Mouse (Mus musculus): Measurements from ENCODE around the gene Tlr13. TPM values are rescaled to one million over a fixed set of nuclear protein-coding genes. Genes with fewer than 3 reads are reported as not detected.
A peak's percentile ranks its signal among the peaks of the same experiment; 100 is the strongest.
"Not testable (repeated sequence)": the region's sequence is repeated elsewhere in the genome, so short reads cannot be mapped to it uniquely, and the experiment has no call there.

The Tlr13 gene
- polyA plus RNA-seq, 1 experiment: 0.41 TPM

- 0 out of 2 replicates have a peak, but pooled peaks cover 5% of the 10 kb centered on the region for H3K4me1 ChIP-seq
- TF ChIP-seq FLI1 (IDR thresholded peaks at IDR 0.05; ENCODE audit: low read length) (no peak), GATA1 (IDR thresholded peaks at IDR 0.05; ENCODE audit: borderline replicate concordance, low read length) (no peak)
- no peaks in the 10 kb centered on the region for H3K36me3 ChIP-seq (replicated peaks; ENCODE audit: low read length)
- H3K27me3 ChIP-seq (replicated peaks): no peaks in the 10 kb centered on the region
- peaks cover 2% of the 10 kb centered on the region; the same call in 1 of the 2 replicates for H3K9me3 ChIP-seq
- no peak overlapping the region for H3K4me3 ChIP-seq (replicated peaks)
Measured at GRCm38 (mm10) chrX:106176331-106176730, 33.3 kb downstream of the Tlr13 start.

GRCm38 (mm10) chrX:106184279-106184678 is 41.3 kb downstream of the Tlr13 start:
- no peak for TF ChIP-seq FLI1 (IDR thresholded peaks at IDR 0.05; ENCODE audit: low read length)
- TF ChIP-seq GATA1 (IDR thresholded peaks at IDR 0.05; ENCODE audit: borderline replicate concordance, low read length): no peak
- H3K27me3 ChIP-seq (replicated peaks): peaks cover 8% of the 10 kb centered on the region
- H3K4me3 ChIP-seq (replicated peaks): no peak overlapping the region
- no peaks in the 10 kb centered on the region; the same call in 1 of the 2 replicates for H3K9me3 ChIP-seq
- H3K4me1 ChIP-seq: peaks cover 17% of the 10 kb centered on the region
- H3K36me3 ChIP-seq (replicated peaks; ENCODE audit: low read length): no peaks in the 10 kb centered on the region

GRCm38 (mm10) chrX:106185706-106186105 is 42.7 kb downstream of the Tlr13 start:
- H3K4me3 ChIP-seq (replicated peaks): no peak overlapping the region
- peaks cover 8% of the 10 kb centered on the region for H3K27me3 ChIP-seq (replicated peaks)
- H3K9me3 ChIP-seq: no peaks in the 10 kb centered on the region
- TF ChIP-seq GATA1 (IDR thresholded peaks at IDR 0.05; ENCODE audit: borderline replicate concordance, low read length) (no peak), FLI1 (IDR thresholded peaks at IDR 0.05; ENCODE audit: low read length) (no peak)
- peaks cover 2% of the 10 kb centered on the region for H3K36me3 ChIP-seq (replicated peaks; ENCODE audit: low read length)
- H3K4me1 ChIP-seq: peaks cover 23% of the 10 kb centered on the region

- TF ChIP-seq FLI1 (IDR thresholded peaks at IDR 0.05; ENCODE audit: low read length) (no peak), GATA1 (IDR thresholded peaks at IDR 0.05; ENCODE audit: borderline replicate concordance, low read length) (no peak)
- H3K4me3 ChIP-seq (replicated peaks): peak within 1 kb of the TSS; percentile 92
- H3K36me3 ChIP-seq (replicated peaks; ENCODE audit: low read length): peaks cover 10% of the 10 kb centered on the region
- H3K4me1 ChIP-seq: peaks cover 28% of the 10 kb centered on the region
- no peaks in the 10 kb centered on the region for H3K9me3 ChIP-seq
- H3K27me3 ChIP-seq (replicated peaks): peaks cover 8% of the 10 kb centered on the region
Measured at GRCm38 (mm10) chrX:106186713-106187649, 44.0 kb downstream of the Tlr13 start, which contains the start of gene Pgk1. Gene Pgk1, plus strand, starts transcription at chrX:106187100.

GRCm38 (mm10) chrX:106187737-106188136 is 44.7 kb downstream of the Tlr13 start:
- Histone ChIP-seq H3K4me3 (replicated peaks) (peak overlapping the region; percentile 92), H3K27me3 (replicated peaks) (peaks cover 8% of the 10 kb centered on the region)
- TF ChIP-seq FLI1 (IDR thresholded peaks at IDR 0.05; ENCODE audit: low read length): no peak
- TF ChIP-seq GATA1 (IDR thresholded peaks at IDR 0.05; ENCODE audit: borderline replicate concordance, low read length): no peak

GRCm38 (mm10) chrX:106189356-106189755 is 46.4 kb downstream of the Tlr13 start:
- no peak for TF ChIP-seq FLI1 (IDR thresholded peaks at IDR 0.05; ENCODE audit: low read length)
- TF ChIP-seq GATA1 (IDR thresholded peaks at IDR 0.05; ENCODE audit: borderline replicate concordance, low read length): no peak
- H3K9me3 ChIP-seq: no peaks in the 10 kb centered on the region
- peaks cover 34% of the 10 kb centered on the region for H3K4me1 ChIP-seq
- H3K4me3 ChIP-seq (replicated peaks): peak overlapping the region; percentile 92
- peaks cover 6% of the 10 kb centered on the region for H3K27me3 ChIP-seq (replicated peaks)
- peaks cover 29% of the 10 kb centered on the region for H3K36me3 ChIP-seq (replicated peaks; ENCODE audit: low read length)

More at GRCm38 (mm10) chrX:106187737-106188136, 44.7 kb downstream of the Tlr13 start:
- no peaks in the 10 kb centered on the region for H3K9me3 ChIP-seq
- peaks cover 14% of the 10 kb centered on the region for H3K36me3 ChIP-seq (replicated peaks; ENCODE audit: low read length)
- H3K4me1 ChIP-seq: peaks cover 28% of the 10 kb centered on the region

GRCm38 (mm10) chrX:106190091-106190490 is 47.1 kb downstream of the Tlr13 start:
- H3K9me3 ChIP-seq: no peaks in the 10 kb centered on the region
- H3K4me3 ChIP-seq (replicated peaks): peak overlapping the region; percentile 92
- H3K27me3 ChIP-seq (replicated peaks): peaks cover 5% of the 10 kb centered on the region
- peaks cover 33% of the 10 kb centered on the region for H3K4me1 ChIP-seq
- peaks cover 35% of the 10 kb centered on the region for H3K36me3 ChIP-seq (replicated peaks; ENCODE audit: low read length)
- TF ChIP-seq FLI1 (IDR thresholded peaks at IDR 0.05; ENCODE audit: low read length): no peak
- TF ChIP-seq GATA1 (IDR thresholded peaks at IDR 0.05; ENCODE audit: borderline replicate concordance, low read length): no peak

- peaks cover 73% of the 10 kb centered on the region for H3K36me3 ChIP-seq (replicated peaks; ENCODE audit: low read length)
- H3K4me1 ChIP-seq: peaks cover 26% of the 10 kb centered on the region
- not testable (repeated sequence) for H3K27me3 ChIP-seq (replicated peaks); H3K4me3 ChIP-seq (replicated peaks); H3K9me3 ChIP-seq
Measured at GRCm38 (mm10) chrX:106194361-106194760, 51.4 kb downstream of the Tlr13 start.

GRCm38 (mm10) chrX:106197308-106197707 is 54.3 kb downstream of the Tlr13 start:
- Histone ChIP-seq H3K9me3 (no peaks in the 10 kb centered on the region), H3K4me1 (peaks cover 15% of the 10 kb centered on the region), H3K36me3 (replicated peaks; ENCODE audit: low read length) (peaks cover 91% of the 10 kb centered on the region), H3K4me3 (replicated peaks) (no peak overlapping the region), H3K27me3 (replicated peaks) (no peaks in the 10 kb centered on the region)
- TF ChIP-seq GATA1 (IDR thresholded peaks at IDR 0.05; ENCODE audit: borderline replicate concordance, low read length) (no peak), FLI1 (IDR thresholded peaks at IDR 0.05; ENCODE audit: low read length) (no peak)

- Histone ChIP-seq H3K36me3 (replicated peaks; ENCODE audit: low read length) (peaks cover 90% of the 10 kb centered on the region), H3K27me3 (replicated peaks) (no peaks in the 10 kb centered on the region), H3K9me3 (no peaks in the 10 kb centered on the region), H3K4me3 (replicated peaks) (no peak overlapping the region), H3K4me1 (peaks cover 7% of the 10 kb centered on the region)
- TF ChIP-seq FLI1 (IDR thresholded peaks at IDR 0.05; ENCODE audit: low read length): no peak
- TF ChIP-seq GATA1 (IDR thresholded peaks at IDR 0.05; ENCODE audit: borderline replicate concordance, low read length): no peak
Measured at GRCm38 (mm10) chrX:106198904-106199303, 55.9 kb downstream of the Tlr13 start.

Data from megakaryocyte, embryonic 14.5 days (primary cell).